In the genomic region with DNA sequence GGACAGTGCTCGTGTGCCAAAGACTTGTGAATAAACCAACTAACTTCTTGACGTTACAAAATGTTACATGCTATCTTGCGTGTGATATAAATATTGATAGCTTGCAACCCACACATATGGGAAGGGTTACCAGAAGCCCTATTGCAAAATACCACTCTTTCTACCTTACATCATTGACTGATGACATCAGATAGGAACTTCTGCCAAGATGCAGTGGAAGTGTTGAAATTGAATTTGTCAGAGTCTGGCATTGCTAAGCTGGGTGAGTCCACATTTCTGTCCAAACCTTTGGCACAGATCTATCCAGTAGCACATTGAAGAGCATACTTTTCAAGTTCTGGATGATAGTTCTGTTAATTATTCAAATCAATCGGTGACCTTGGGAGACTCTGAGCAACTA, we compare ENCODE assay signal across 15 mouse cellular contexts. TPM values are rescaled to one million over a fixed set of nuclear protein-coding genes. Genes with fewer than 3 reads are reported as not detected.
A peak's percentile ranks its signal among the peaks of the same experiment; 100 is the strongest.
DNase-seq lines count a peak whose midpoint lies in the region; ATAC-seq lines count a peak whose summit lies in the region.
"Had no signal": no experiment of that assay in that cellular context is flagged by ENCODE, and none has a peak within 500 bp of the region (broad histone marks: within the 10 kb centered on the region; RNA-seq: fewer than 3 reads in every experiment).

No protein-coding gene starts in this region.

- peak; percentile 47; the same call in 1 of the 2 replicates for ATAC-seq in monocyte, adult 5-6 weeks (replicated peaks; ENCODE audit: insufficient number of reproducible peaks, low FRiP score, low TSS enrichment, poor library complexity, severe bottlenecking)
- no peak for ATAC-seq in forebrain, embryonic 15.5 days (replicated peaks)
- no peak for ATAC-seq in hindbrain, embryonic 14.5 days (ENCODE audit: low FRiP score)
- ATAC-seq: midbrain, embryonic 16.5 days had no signal

- peak; percentile 4 for DNase-seq in kidney, adult 9 months
- DNase-seq in kidney, adult 18-20 months = no peak
- DNase-seq in Muller cell, postnatal 12 days (ENCODE audit: inconsistent ontology term) = peak; percentile 84
- DNase-seq in fibroblast of lung, adult 2 months (ENCODE audit: low read depth) = peak; percentile 72
- DNase-seq in hindbrain, embryonic 14.5 days (ENCODE audit: low spot score) = no peak
- DNase-seq: kidney, postnatal 36 days; thymus, postnatal 25 days had no signal

- no peaks in the 10 kb centered on the region for H3K4me1 ChIP-seq in forebrain, embryonic 15.5 days
- no peaks in the 10 kb centered on the region for H3K4me1 ChIP-seq in hindbrain, embryonic 14.5 days (replicated peaks; ENCODE audit: control insufficient read depth, insufficient read depth, low read length)
- H3K4me1 ChIP-seq: liver, embryonic 15.5 days; neural tube, embryonic 15.5 days had no signal

- 89% methylated on average over 4 of the region's 4 CpGs for WGBS in forebrain, embryonic 15.5 days
- 92% methylated on average over 4 of the region's 4 CpGs for WGBS in hindbrain, embryonic 14.5 days

- no peak overlapping the region for H3K9ac ChIP-seq in forebrain, embryonic 15.5 days (replicated peaks)
- H3K9ac ChIP-seq in hindbrain, embryonic 14.5 days = no peak overlapping the region
- H3K9ac ChIP-seq: embryonic facial prominence, embryonic 15.5 days; heart, embryonic 15.5 days; liver, embryonic 15.5 days; neural tube, embryonic 15.5 days had no signal

- no peak overlapping the region for H3K4me3 ChIP-seq in forebrain, embryonic 15.5 days
- H3K4me3 ChIP-seq in hindbrain, embryonic 14.5 days (replicated peaks; ENCODE audit: low read length) = no peak overlapping the region
- H3K4me3 ChIP-seq: embryonic facial prominence, embryonic 15.5 days; heart, embryonic 15.5 days; left cerebral cortex, adult 2 months; liver, embryonic 15.5 days; neural tube, embryonic 15.5 days had no signal

- H3K4me2 ChIP-seq in forebrain, embryonic 15.5 days (replicated peaks) = no peak overlapping the region
- no peak overlapping the region for H3K4me2 ChIP-seq in hindbrain, embryonic 14.5 days (replicated peaks)
- H3K4me2 ChIP-seq: embryonic facial prominence, embryonic 15.5 days; heart, embryonic 15.5 days; liver, embryonic 15.5 days; neural tube, embryonic 15.5 days had no signal

- H3K36me3 ChIP-seq in forebrain, embryonic 15.5 days = no peaks in the 10 kb centered on the region
- H3K36me3 ChIP-seq in hindbrain, embryonic 14.5 days (replicated peaks; ENCODE audit: control insufficient read depth, insufficient read depth) = no peaks in the 10 kb centered on the region
- H3K36me3 ChIP-seq: embryonic facial prominence, embryonic 15.5 days; heart, embryonic 15.5 days; liver, embryonic 15.5 days; neural tube, embryonic 15.5 days had no signal

- H3K27me3 ChIP-seq in forebrain, embryonic 15.5 days = no peaks in the 10 kb centered on the region
- H3K27me3 ChIP-seq in hindbrain, embryonic 14.5 days (ENCODE audit: control insufficient read depth, insufficient read depth, low read length) = no peaks in the 10 kb centered on the region
- H3K27me3 ChIP-seq: embryonic facial prominence, embryonic 15.5 days; heart, embryonic 15.5 days; liver, embryonic 15.5 days; neural tube, embryonic 15.5 days had no signal

- H3K27ac ChIP-seq in forebrain, embryonic 15.5 days (replicated peaks) = no peak overlapping the region
- no peak overlapping the region for H3K27ac ChIP-seq in hindbrain, embryonic 14.5 days
- H3K27ac ChIP-seq: embryonic facial prominence, embryonic 15.5 days; heart, embryonic 15.5 days; left cerebral cortex, adult 2 months; liver, embryonic 15.5 days; neural tube, embryonic 15.5 days had no signal

- no peaks in the 10 kb centered on the region for H3K9me3 ChIP-seq in forebrain, embryonic 15.5 days
- no peaks in the 10 kb centered on the region for H3K9me3 ChIP-seq in hindbrain, embryonic 14.5 days (ENCODE audit: control insufficient read depth, low read length)
- H3K9me3 ChIP-seq: embryonic facial prominence, embryonic 15.5 days; heart, embryonic 15.5 days; liver, embryonic 15.5 days; neural tube, embryonic 15.5 days had no signal

RNA-seq across cellular contexts. Expression of a gene that starts 9.4 kb away (rescaled TPM):
- not detected in 3 replicates for total RNA-seq in monocyte, adult 5-6 weeks (2017)
- polyA plus RNA-seq in forebrain, embryonic 15.5 days (2015; fragmentation: Nextera tagmentation; extraction: Ambion mirVana) = 0.19 and 0.31 TPM in 2 replicates
- not detected in 2 replicates for polyA plus RNA-seq in hindbrain, embryonic 14.5 days (2014; fragmentation: Nextera tagmentation; extraction: Ambion mirVana)
- polyA plus RNA-seq: neural tube, embryonic 15.5 days had no signal

RNA-seq across cellular contexts. Expression of a gene that starts 37.8 kb away (rescaled TPM):
- not detected in 3 replicates for total RNA-seq in monocyte, adult 5-6 weeks (2017)
- not detected in 2 replicates for polyA plus RNA-seq in forebrain, embryonic 15.5 days (2015; fragmentation: Nextera tagmentation; extraction: Ambion mirVana)
- polyA plus RNA-seq in hindbrain, embryonic 14.5 days (2014; fragmentation: Nextera tagmentation; extraction: Ambion mirVana) = not detected in 2 replicates
- total RNA-seq: left cerebral cortex, adult 2 months had no signal
- polyA plus RNA-seq: midbrain, embryonic 16.5 days; neural tube, embryonic 15.5 days had no signal

Comparison
In these comparisons a context has a peak if more than half of its experiments do, and no peak if none do; other contexts are left out.
1. DNase-seq: peak in kidney, adult 9 months (single experiment), Muller cell, postnatal 12 days (single experiment) and fibroblast of lung, adult 2 months (single experiment); none in kidney, adult 18-20 months (single experiment) and hindbrain, embryonic 14.5 days (single experiment).